Comparison of ENCODE assay signal across 22 mouse cellular contexts in the genomic region with DNA sequence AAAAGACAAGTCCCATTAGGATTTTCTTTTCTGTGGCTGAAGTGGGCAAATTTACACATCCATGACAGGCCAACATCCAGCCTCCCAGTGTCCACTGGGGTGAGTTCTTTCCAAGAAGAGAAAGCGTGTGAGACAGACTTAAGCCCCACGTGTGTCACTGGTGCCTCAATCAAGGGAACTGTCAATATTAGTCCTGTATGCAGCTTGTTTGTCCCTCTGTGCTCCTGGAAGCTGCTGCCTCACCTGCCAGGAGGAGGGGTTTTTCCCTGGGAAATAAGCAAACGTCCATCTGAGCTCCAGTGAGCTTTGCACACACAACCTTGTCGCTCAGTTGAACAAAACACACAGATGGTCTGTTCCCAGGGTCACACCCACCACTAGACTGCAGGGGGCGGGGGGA.
A peak's percentile ranks its signal among the peaks of the same experiment; 100 is the strongest.
DNase-seq lines count a peak whose midpoint lies in the region; ATAC-seq and TF ChIP-seq lines count a peak whose summit lies in the region.
"Had no signal": no experiment of that assay in that cellular context is flagged by ENCODE, and none has a peak within 500 bp of the region (broad histone marks: within the 10 kb centered on the region; RNA-seq: fewer than 3 reads in every experiment).

No protein-coding gene starts in this region.

- no peak overlapping the region for H3K9ac ChIP-seq in intestine, embryonic 15.5 days
- H3K9ac ChIP-seq in intestine, postnatal 0 days (ENCODE audit: low read depth, low read length): no peak overlapping the region
- no peak overlapping the region for H3K9ac ChIP-seq in liver, embryonic 16.5 days (ENCODE audit: low read depth, low read length)
- H3K9ac ChIP-seq in liver, embryonic 11.5 days (ENCODE audit: low read depth, low read length): no peak overlapping the region
- H3K9ac ChIP-seq in stomach, embryonic 16.5 days (ENCODE audit: low read length): no peak overlapping the region
- H3K9ac ChIP-seq: embryonic facial prominence, embryonic 12.5 days; embryonic facial prominence, embryonic 15.5 days; forebrain, postnatal 0 days; hindbrain, embryonic 12.5 days; hindbrain, embryonic 15.5 days had no signal

- DNase-seq in liver, embryonic 11.5 days (ENCODE audit: low spot score): no peak
- no peak for DNase-seq in adrenal gland, postnatal 10 days
- DNase-seq: adrenal gland, postnatal 14 days; cerebellum, adult 11 months; cerebellum, adult 2 months; cerebellum, adult 9-11 months; cerebellum, postnatal 25 days; forebrain, postnatal 0 days; gastrocnemius, adult 2 months; gastrocnemius, postnatal 14 days; heart, adult 11 months had no signal

- no peaks in the 10 kb centered on the region for H3K9me3 ChIP-seq in intestine, embryonic 15.5 days
- no peaks in the 10 kb centered on the region for H3K9me3 ChIP-seq in intestine, postnatal 0 days (ENCODE audit: control insufficient read depth)
- H3K9me3 ChIP-seq in liver, embryonic 16.5 days (replicated peaks; ENCODE audit: control insufficient read depth, low read length): no peaks in the 10 kb centered on the region
- H3K9me3 ChIP-seq in liver, embryonic 11.5 days (ENCODE audit: control insufficient read depth, low read length): no peaks in the 10 kb centered on the region
- H3K9me3 ChIP-seq in stomach, embryonic 16.5 days (replicated peaks; ENCODE audit: control insufficient read depth, low read length): no peaks in the 10 kb centered on the region
- H3K9me3 ChIP-seq: embryonic facial prominence, embryonic 12.5 days; embryonic facial prominence, embryonic 15.5 days; hindbrain, embryonic 12.5 days; hindbrain, embryonic 15.5 days had no signal

- 51% methylated on average over 5 of the region's 5 CpGs for WGBS in intestine, embryonic 15.5 days
- 56% methylated on average over 5 of the region's 5 CpGs for WGBS in intestine, postnatal 0 days
- WGBS in liver, embryonic 16.5 days (ENCODE audit: insufficient replicate concordance): 32% methylated on average over 5 of the region's 5 CpGs
- WGBS in liver, embryonic 11.5 days: 62% methylated on average over 5 of the region's 5 CpGs
- 63% methylated on average over 5 of the region's 5 CpGs for WGBS in stomach, embryonic 16.5 days

- peak; percentile 70 for ATAC-seq in intestine, embryonic 15.5 days
- no peak; the same call in 1 of the 2 replicates for ATAC-seq in intestine, postnatal 0 days
- ATAC-seq in liver, embryonic 16.5 days (ENCODE audit: low read depth): peak; percentile 78
- ATAC-seq in liver, embryonic 11.5 days (replicated peaks; ENCODE audit: low FRiP score): no peak
- peak; percentile 47; the same call in 1 of the 2 replicates for ATAC-seq in stomach, embryonic 16.5 days (ENCODE audit: insufficient read depth, low FRiP score)
- ATAC-seq: forebrain, embryonic 14.5 days; forebrain, postnatal 0 days; Patski had no signal

- no peak overlapping the region for H3K27ac ChIP-seq in intestine, embryonic 15.5 days
- no peak overlapping the region for H3K27ac ChIP-seq in intestine, postnatal 0 days (ENCODE audit: low read depth, low read length)
- H3K27ac ChIP-seq in liver, embryonic 16.5 days (ENCODE audit: low read length): no peak overlapping the region
- H3K27ac ChIP-seq in liver, embryonic 11.5 days (ENCODE audit: low read depth, low read length): no peak overlapping the region
- no peak overlapping the region for H3K27ac ChIP-seq in stomach, embryonic 16.5 days (ENCODE audit: low read length)
- H3K27ac ChIP-seq: embryonic facial prominence, embryonic 12.5 days; embryonic facial prominence, embryonic 15.5 days; gastrocnemius, adult 2 months; hindbrain, embryonic 12.5 days; hindbrain, embryonic 15.5 days had no signal

- no peaks in the 10 kb centered on the region for H3K36me3 ChIP-seq in intestine, embryonic 15.5 days
- H3K36me3 ChIP-seq in intestine, postnatal 0 days (ENCODE audit: control insufficient read depth, insufficient read depth): no peaks in the 10 kb centered on the region
- no peaks in the 10 kb centered on the region for H3K36me3 ChIP-seq in liver, embryonic 16.5 days (ENCODE audit: control insufficient read depth, insufficient read depth)
- no peaks in the 10 kb centered on the region for H3K36me3 ChIP-seq in liver, embryonic 11.5 days (ENCODE audit: control insufficient read depth, insufficient read depth, low read length)
- no peaks in the 10 kb centered on the region for H3K36me3 ChIP-seq in stomach, embryonic 16.5 days (ENCODE audit: control insufficient read depth, insufficient read depth, low read length)
- H3K36me3 ChIP-seq: embryonic facial prominence, embryonic 12.5 days; embryonic facial prominence, embryonic 15.5 days; hindbrain, embryonic 12.5 days; hindbrain, embryonic 15.5 days had no signal

- TF ChIP-seq CTCF in intestine, postnatal 0 days (IDR thresholded peaks at IDR 0.05; ENCODE audit: low read depth): no peak

- H3K4me1 ChIP-seq in intestine, embryonic 15.5 days (replicated peaks): no peaks in the 10 kb centered on the region
- no peaks in the 10 kb centered on the region for H3K4me1 ChIP-seq in intestine, postnatal 0 days (replicated peaks; ENCODE audit: control insufficient read depth, insufficient read depth, low read length)
- H3K4me1 ChIP-seq in liver, embryonic 16.5 days (ENCODE audit: control insufficient read depth, low read depth, low read length): no peaks in the 10 kb centered on the region
- H3K4me1 ChIP-seq in liver, embryonic 11.5 days (replicated peaks; ENCODE audit: control insufficient read depth, insufficient read depth, low read length): no peaks in the 10 kb centered on the region
- no peaks in the 10 kb centered on the region for H3K4me1 ChIP-seq in stomach, embryonic 16.5 days (ENCODE audit: control insufficient read depth, insufficient read depth, low read length)
- H3K4me1 ChIP-seq: embryonic facial prominence, embryonic 12.5 days; embryonic facial prominence, embryonic 15.5 days; hindbrain, embryonic 12.5 days; hindbrain, embryonic 15.5 days had no signal

- H3K4me2 ChIP-seq in intestine, embryonic 15.5 days (replicated peaks): no peak overlapping the region
- no peak overlapping the region for H3K4me2 ChIP-seq in intestine, postnatal 0 days (replicated peaks; ENCODE audit: low read depth)
- H3K4me2 ChIP-seq in liver, embryonic 16.5 days (ENCODE audit: low read depth, low read length): no peak overlapping the region
- no peak overlapping the region for H3K4me2 ChIP-seq in liver, embryonic 11.5 days
- H3K4me2 ChIP-seq in stomach, embryonic 16.5 days (ENCODE audit: low read depth, low read length): no peak overlapping the region
- H3K4me2 ChIP-seq: embryonic facial prominence, embryonic 12.5 days; embryonic facial prominence, embryonic 15.5 days; heart, embryonic 11.5 days; hindbrain, embryonic 12.5 days; hindbrain, embryonic 15.5 days had no signal

- no peaks in the 10 kb centered on the region for H3K27me3 ChIP-seq in intestine, embryonic 15.5 days (replicated peaks)
- no peaks in the 10 kb centered on the region for H3K27me3 ChIP-seq in intestine, postnatal 0 days (replicated peaks; ENCODE audit: control insufficient read depth, insufficient read depth, low read length)
- no peaks in the 10 kb centered on the region for H3K27me3 ChIP-seq in liver, embryonic 16.5 days (ENCODE audit: control insufficient read depth, insufficient read depth, low read depth, low read length)
- no peaks in the 10 kb centered on the region for H3K27me3 ChIP-seq in liver, embryonic 11.5 days (replicated peaks; ENCODE audit: control insufficient read depth, insufficient read depth, low read length)
- no peaks in the 10 kb centered on the region for H3K27me3 ChIP-seq in stomach, embryonic 16.5 days (ENCODE audit: control insufficient read depth, insufficient read depth, low read length)
- H3K27me3 ChIP-seq: embryonic facial prominence, embryonic 12.5 days; embryonic facial prominence, embryonic 15.5 days; hindbrain, embryonic 12.5 days; hindbrain, embryonic 15.5 days had no signal

- H3K4me3 ChIP-seq in intestine, embryonic 15.5 days (replicated peaks): no peak overlapping the region
- no peak overlapping the region for H3K4me3 ChIP-seq in intestine, postnatal 0 days (ENCODE audit: low read depth, low read length)
- H3K4me3 ChIP-seq in liver, embryonic 16.5 days (ENCODE audit: low read depth, low read length): no peak overlapping the region
- H3K4me3 ChIP-seq in liver, embryonic 11.5 days (ENCODE audit: low read depth, low read length): no peak overlapping the region
- no peak overlapping the region for H3K4me3 ChIP-seq in stomach, embryonic 16.5 days (replicated peaks; ENCODE audit: low read length)
- H3K4me3 ChIP-seq: embryonic facial prominence, embryonic 12.5 days; embryonic facial prominence, embryonic 15.5 days; gastrocnemius, adult 2 months; hindbrain, embryonic 12.5 days; hindbrain, embryonic 15.5 days had no signal

Comparison
In these comparisons a context has a peak if more than half of its experiments do, and no peak if none do; other contexts are left out.
1. ATAC-seq: peak in intestine, embryonic 15.5 days (single experiment), liver, embryonic 16.5 days (single experiment) and stomach, embryonic 16.5 days (single experiment); none in intestine, postnatal 0 days (single experiment) and liver, embryonic 11.5 days (single experiment).